Mouse (Mus musculus) CH12.LX (cell line): ENCODE measurements around the gene Ssbp2. TPM values are rescaled to one million over a fixed set of nuclear protein-coding genes. Genes with fewer than 3 reads are reported as not detected.

Experiments
- DNase-seq: peaks from one replicate; pipeline ENCODE4 v3.0.0-alpha.2; 2013; ENCODE audit errors: extremely low read depth
- H3K27ac ChIP-seq: 2 replicates; pipeline ENCODE4 v1.5.1; 2012; ENCODE audit warnings: low read depth, mild to moderate bottlenecking, control low read depth, moderate library complexity; ENCODE audit not compliant: insufficient read depth
- H3K27me3 ChIP-seq: replicated peaks from 2 replicates; pipeline ENCODE3; 2012; ENCODE audit warnings: inconsistent platforms
- H3K36me3 ChIP-seq, 2 experiments: replicated peaks in 1 of 2; 2 replicates each; pipeline versions ENCODE3 to v1.6.1; 2012; ENCODE audit warnings: inconsistent platforms in 1 of 2, low read length in 1 of 2, mild to moderate bottlenecking in 1 of 2, mixed read lengths in 1 of 2, moderate library complexity in 1 of 2; ENCODE audit not compliant: control insufficient read depth in 1 of 2, insufficient read depth in 1 of 2
- H3K4me1 ChIP-seq, 2 experiments: 2 replicates each; pipeline ENCODE4 v1.6.1; 2012; ENCODE audit warnings: inconsistent platforms in 1 of 2, moderate library complexity in 1 of 2; ENCODE audit not compliant: insufficient read depth in 2 of 2, control insufficient read depth in 1 of 2
- H3K4me2 ChIP-seq: 2 replicates; pipeline ENCODE4 v1.6.1; 2012; ENCODE audit warnings: low read depth, mild to moderate bottlenecking, control low read depth; ENCODE audit not compliant: poor library complexity, insufficient read depth, severe bottlenecking
- H3K4me3 ChIP-seq, 3 experiments: fragments of 150-350 bp in 1 of 3; sonication (generic) in 1 of 3; replicated peaks in 1 of 3; 2 replicates each; pipeline versions ENCODE3 to v1.5.1; 2011 to 2012; ENCODE audit warnings: low read depth in 2 of 3, low read length in 2 of 3, mild to moderate bottlenecking in 2 of 3, moderate library complexity in 2 of 3, control low read depth in 1 of 3, improper control_type of control experiment in 1 of 3, inconsistent platforms in 1 of 3, mixed read lengths in 1 of 3; ENCODE audit not compliant: poor library complexity in 1 of 3
- H3K79me2 ChIP-seq: replicated peaks from 2 replicates; pipeline ENCODE4 v1.6.1; 2012; ENCODE audit warnings: mild to moderate bottlenecking, moderate library complexity; ENCODE audit not compliant: control insufficient read depth, poor library complexity, insufficient read depth, severe bottlenecking; ENCODE audit errors: extremely low read depth
- H3K9ac ChIP-seq: 2 replicates; pipeline ENCODE4 v1.6.1; 2012; ENCODE audit warnings: low read depth, mild to moderate bottlenecking, control low read depth, moderate library complexity; ENCODE audit not compliant: insufficient read depth
- H3K9me3 ChIP-seq: replicated peaks from 2 replicates; pipeline ENCODE3; 2012; ENCODE audit warnings: low read length, inconsistent platforms, mixed read lengths
- CHD1 ChIP-seq: IDR thresholded peaks from 2 replicates; pipeline ENCODE4 v1.6.1; 2012; ENCODE audit warnings: low read depth, low read length, improper control_type of control experiment, inconsistent platforms
- E2F4 ChIP-seq: IDR thresholded peaks from 2 replicates; pipeline ENCODE4 v1.6.1; 2011; ENCODE audit warnings: low read depth, low read length, improper control_type of control experiment; ENCODE audit not compliant: insufficient replicate concordance
- EP300 ChIP-seq: IDR thresholded peaks from 2 replicates; pipeline ENCODE4 v1.6.1; 2011; ENCODE audit warnings: low read length, improper control_type of control experiment
- ETS1 ChIP-seq: conservative IDR thresholded peaks from 2 replicates; pipeline ENCODE4 v1.6.1; 2012; ENCODE audit warnings: low read depth, mild to moderate bottlenecking, inconsistent platforms, low read length, improper control_type of control experiment, moderate library complexity
- GABPA ChIP-seq: IDR thresholded peaks from 2 replicates; pipeline ENCODE4 v1.6.1; 2012; ENCODE audit warnings: low read depth, low read length, improper control_type of control experiment, inconsistent platforms; ENCODE audit not compliant: insufficient replicate concordance
- HCFC1 ChIP-seq: IDR thresholded peaks from 2 replicates; pipeline ENCODE4 v1.6.1; 2012; ENCODE audit warnings: low read depth, mild to moderate bottlenecking, inconsistent platforms, low read length, improper control_type of control experiment
- IRF4 ChIP-seq: IDR thresholded peaks from 2 replicates; pipeline ENCODE4 v1.6.1; 2014; ENCODE audit warnings: low read depth, mild to moderate bottlenecking, inconsistent platforms, low read length, improper control_type of control experiment
- JUND ChIP-seq: conservative IDR thresholded peaks from 2 replicates; pipeline ENCODE4 v1.6.1; 2011; ENCODE audit warnings: low read depth, low read length, improper control_type of control experiment
- KAT2A ChIP-seq: IDR thresholded peaks from 2 replicates; pipeline ENCODE4 v1.6.1; 2012; ENCODE audit warnings: low read length, improper control_type of control experiment, inconsistent platforms; ENCODE audit not compliant: insufficient replicate concordance
- MXI1 ChIP-seq: IDR thresholded peaks from 2 replicates; pipeline ENCODE4 v1.6.1; 2011; ENCODE audit warnings: mild to moderate bottlenecking, low read depth, low read length, improper control_type of control experiment
- PAX5 ChIP-seq: IDR thresholded peaks from 2 replicates; pipeline ENCODE4 v1.6.1; 2012; ENCODE audit warnings: low read length, inconsistent platforms, mixed read lengths
- RAD21 ChIP-seq: IDR thresholded peaks from 2 replicates; pipeline ENCODE4 v1.6.1; 2011; ENCODE audit warnings: low read depth, mild to moderate bottlenecking, low read length, improper control_type of control experiment, moderate library complexity
- TCF12 ChIP-seq: IDR thresholded peaks from 2 replicates; pipeline ENCODE4 v1.6.1; 2014; ENCODE audit warnings: low read depth, mild to moderate bottlenecking, inconsistent platforms, low read length, improper control_type of control experiment
- UBTF ChIP-seq: IDR thresholded peaks from 2 replicates; pipeline ENCODE4 v1.6.1; 2012; ENCODE audit warnings: low read depth, mild to moderate bottlenecking, inconsistent platforms, low read length, improper control_type of control experiment, moderate library complexity
- USF2 ChIP-seq: conservative IDR thresholded peaks from 2 replicates; pipeline ENCODE4 v1.6.1; 2011; ENCODE audit warnings: low read depth, low read length, improper control_type of control experiment
- ZC3H11A ChIP-seq: IDR thresholded peaks from 2 replicates; pipeline ENCODE4 v1.6.1; 2012; ENCODE audit warnings: low read depth, mild to moderate bottlenecking, inconsistent platforms, low read length, improper control_type of control experiment
- ZKSCAN1 ChIP-seq: IDR thresholded peaks from 2 replicates; pipeline ENCODE4 v1.6.1; 2012; ENCODE audit warnings: low read depth, inconsistent platforms, low read length, improper control_type of control experiment, borderline replicate concordance
- ZMIZ1 ChIP-seq: IDR thresholded peaks from 2 replicates; pipeline ENCODE4 v1.6.1; 2012; ENCODE audit warnings: low read depth, mild to moderate bottlenecking, inconsistent platforms, low read length, improper control_type of control experiment
- dilution Hi-C: fragments of 300-500 bp; cut with MboI; formaldehyde crosslinking; loops from 2 replicates; pipeline ENCODE4 v1.14.3; 2020; ENCODE audit warnings: low sequenced_read_pairs; ENCODE audit not compliant: extremely low pct_unique_long_range_greater_than_20kb, extremely low pct_ligation_motif_present
- in situ Hi-C: fragments of 300-500 bp; cut with MboI; formaldehyde crosslinking; loops from 3 replicates; pipeline ENCODE4 v1.14.3; 2019; ENCODE audit warnings: low sequenced_read_pairs, low pct_ligation_motif_present, low pct_unique_long_range_greater_than_20kb, mixed read lengths
- polyA plus RNA-seq: library from polyadenylated mRNA; unstranded; fragments of >175 nt; gene quantifications from 2 replicates; pipeline ENCODE4 v1.2.1, GENCODE M21; 2012; ENCODE audit warnings: low read depth; ENCODE audit not compliant: insufficient read length
- total RNA-seq, 2 experiments: library from RNA; depleted of rRNA; stranded (reverse); fragments of 300-350 nt in 1 of 2; fragments of >200 nt in 1 of 2; gene quantifications; 2 replicates each; pipeline ENCODE4 v1.2.3; 2012 to 2014

The Ssbp2 gene
- total and polyA plus RNA-seq, 3 experiments = 1.9 to 3.6 (median 1.9) TPM

DNA sequence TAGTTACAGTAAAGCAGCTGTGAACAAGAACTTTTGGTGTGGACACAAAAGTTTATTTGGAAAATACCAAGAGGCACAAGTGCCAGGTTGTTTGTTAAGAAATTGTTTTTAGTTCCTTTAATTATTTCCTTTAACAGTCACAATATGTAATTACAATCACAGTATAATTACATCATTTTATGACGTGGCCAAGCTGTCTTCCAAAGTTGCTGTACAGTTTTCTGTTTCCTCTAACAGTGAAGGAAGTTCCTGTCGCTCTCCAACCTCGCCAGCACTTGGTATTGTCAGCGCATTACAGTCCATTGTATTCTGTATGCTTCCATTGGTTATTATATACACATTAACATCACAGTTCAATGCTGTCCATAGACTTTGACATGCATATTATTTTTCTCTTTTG lies 54.9 kb downstream of the Ssbp2 start:
- Histone ChIP-seq H3K79me2 (no peaks in the 10 kb centered on the region), H3K9me3 (no peaks in the 10 kb centered on the region), H3K4me3 (no peak overlapping the region), H3K4me2 (no peak overlapping the region), H3K9ac (no peak overlapping the region), H3K27me3 (no peaks in the 10 kb centered on the region), H3K27ac (no peak overlapping the region), H3K4me1 (no peaks in the 10 kb centered on the region), H3K36me3 (no peaks in the 10 kb centered on the region)
- dilution Hi-C loops = no loop called here
- DNase-seq = no peak
- in situ Hi-C loops = no loop called here
- TF ChIP-seq PAX5 = no peak
- no peak for TF ChIP-seq JUND
- no peak for TF ChIP-seq MXI1
- no peak for TF ChIP-seq TCF12
- no peak for TF ChIP-seq USF2
- TF ChIP-seq EP300 = no peak
- no peak for TF ChIP-seq ZC3H11A
- no peak for TF ChIP-seq HCFC1
- no peak for TF ChIP-seq E2F4
- TF ChIP-seq IRF4 = no peak
- TF ChIP-seq UBTF = no peak
- no peak for TF ChIP-seq ZMIZ1
- TF ChIP-seq RAD21 = no peak

DNA sequence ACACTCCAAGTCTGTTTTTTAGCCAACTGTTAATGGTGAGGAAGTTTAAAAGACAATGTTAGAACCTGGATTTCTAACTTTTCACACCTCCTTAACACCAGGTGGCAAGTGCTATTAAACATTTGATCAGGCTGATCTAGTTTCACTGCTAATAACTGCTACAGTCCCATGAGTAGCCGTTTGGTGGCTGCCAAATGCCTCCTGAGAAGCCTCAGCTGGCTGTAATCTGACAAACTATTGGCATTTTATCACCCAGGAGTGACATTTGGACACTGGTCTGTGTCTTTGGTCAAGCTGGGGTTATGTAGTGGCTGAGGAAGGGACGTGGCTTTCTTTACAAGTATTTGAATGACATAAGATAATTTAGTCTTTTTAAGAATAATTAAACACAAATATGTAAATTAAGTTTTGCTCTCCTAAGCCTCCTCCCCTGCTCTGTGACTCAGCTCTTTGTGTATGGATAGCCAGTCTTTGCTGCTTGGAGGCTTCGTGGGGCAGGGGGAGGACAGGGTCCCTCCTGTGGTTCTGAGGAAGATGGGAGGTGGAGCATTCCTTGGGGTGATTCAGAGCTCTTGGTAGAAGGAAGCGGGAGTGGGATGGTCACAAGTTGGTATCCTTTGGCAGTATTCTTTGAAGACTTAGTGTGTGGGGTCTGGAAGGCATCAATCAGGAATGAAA lies 60.1 kb downstream of the Ssbp2 start:
- H3K4me1 ChIP-seq = no peaks in the 10 kb centered on the region
- TF ChIP-seq ETS1 (no peak), ZKSCAN1 (no peak), GABPA (no peak), ZMIZ1 (no peak), CHD1 (no peak), KAT2A (no peak), MXI1 (no peak)
- no peak overlapping the region for H3K27ac ChIP-seq
- H3K9me3 ChIP-seq = no peaks in the 10 kb centered on the region
- dilution Hi-C loops (no loop called here), in situ Hi-C loops (no loop called here)
- H3K4me2 ChIP-seq = no peak overlapping the region
- DNase-seq = no peak
- H3K4me3 ChIP-seq = no peak overlapping the region
- H3K9ac ChIP-seq = no peak overlapping the region
- no peaks in the 10 kb centered on the region for H3K27me3 ChIP-seq
- H3K36me3 ChIP-seq = no peaks in the 10 kb centered on the region
- no peaks in the 10 kb centered on the region for H3K79me2 ChIP-seq
